Mouse (Mus musculus) thymus, adult 2 months (tissue): ENCODE measurements around the gene Asgr1. TPM values are rescaled to one million over a fixed set of nuclear protein-coding genes. Genes with fewer than 3 reads are reported as not detected.
"Not testable (repeated sequence)": the region's sequence is repeated elsewhere in the genome, so short reads cannot be mapped to it uniquely, and the experiment has no call there.

Experiments used
- DNase-seq: peaks from one replicate; pipeline ENCODE4 v3.0.0; 2021
- H3K27ac ChIP-seq: fragments of 200-500 bp; 2 replicates; pipeline ENCODE4 v1.5.1; 2012; ENCODE audit warnings: low read length, control low read depth; ENCODE audit not compliant: control insufficient read depth, insufficient read depth
- H3K27me3 ChIP-seq: fragments of 200-500 bp; 2 replicates; pipeline ENCODE4 v1.6.1; 2012; ENCODE audit warnings: mild to moderate bottlenecking, low read length, moderate library complexity, mixed read lengths; ENCODE audit not compliant: control insufficient read depth, insufficient read depth
- H3K36me3 ChIP-seq: fragments of 200-500 bp; 2 replicates; pipeline ENCODE4 v1.6.1; 2012; ENCODE audit warnings: mild to moderate bottlenecking, low read length, moderate library complexity; ENCODE audit not compliant: control insufficient read depth, insufficient read depth
- H3K4me1 ChIP-seq: fragments of 200-500 bp; replicated peaks from 2 replicates; pipeline ENCODE4 v1.6.1; 2012; ENCODE audit warnings: low read length; ENCODE audit not compliant: control insufficient read depth, insufficient read depth
- H3K4me3 ChIP-seq: fragments of 200-500 bp; 2 replicates; pipeline ENCODE4 v1.5.1; 2012; ENCODE audit warnings: mild to moderate bottlenecking, low read length, control low read depth, moderate library complexity; ENCODE audit not compliant: control insufficient read depth, insufficient read depth
- CTCF ChIP-seq: fragments of 200-500 bp; IDR thresholded peaks from 2 replicates; pipeline ENCODE4 v1.5.1; 2012; ENCODE audit warnings: mild to moderate bottlenecking, control low read depth, low read length, moderate library complexity, borderline replicate concordance; ENCODE audit not compliant: control insufficient read depth, poor library complexity, insufficient read depth; ENCODE audit errors: extremely low read depth
- POLR2A ChIP-seq: fragments of 200-500 bp; IDR thresholded peaks from 2 replicates; pipeline ENCODE4 v1.6.1; 2012; ENCODE audit warnings: mild to moderate bottlenecking, low read length, control low read depth, moderate library complexity; ENCODE audit not compliant: control insufficient read depth, poor library complexity, insufficient read depth; ENCODE audit errors: extremely low read depth
- WGBS: fragments of 180-500 bp; shearing (Covaris S2); methylation state at CpG from one replicate; pipeline ENCODE4 v1.1.7; 2018; 5-methylcytosine and 5-hydroxymethylcytosine counted together
- polyA plus RNA-seq: library from polyadenylated mRNA; depleted of rRNA; stranded (reverse); fragments of >200 nt; gene quantifications from 2 replicates; pipeline ENCODE4 v1.2.3, GENCODE M21; 2012

Asgr1 gene
- polyA plus RNA-seq, 1 experiment, result not detected

DNA sequence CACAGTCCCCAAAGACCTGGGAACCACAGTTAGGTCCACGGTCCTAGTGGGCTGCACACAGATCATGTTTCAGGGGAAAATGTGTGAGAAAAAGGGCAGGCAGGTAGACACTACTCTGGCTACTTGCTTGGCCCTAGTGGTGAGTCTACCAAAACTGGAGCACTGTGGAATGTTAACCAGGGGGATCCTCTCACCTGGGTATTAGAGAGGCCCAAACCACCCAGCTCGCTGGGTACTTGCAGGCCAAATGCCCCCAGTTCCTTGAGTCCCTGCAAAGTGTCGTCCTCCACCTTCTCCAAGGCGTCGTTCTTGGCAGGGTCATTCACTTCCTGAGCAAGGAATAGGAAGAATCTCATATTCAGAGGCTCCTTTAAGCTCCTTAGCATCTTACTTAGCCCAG lies 39.8 kb upstream of the Asgr1 start:
- H3K27ac ChIP-seq, result no peak overlapping the region
- H3K4me3 ChIP-seq, result no peak overlapping the region

DNA sequence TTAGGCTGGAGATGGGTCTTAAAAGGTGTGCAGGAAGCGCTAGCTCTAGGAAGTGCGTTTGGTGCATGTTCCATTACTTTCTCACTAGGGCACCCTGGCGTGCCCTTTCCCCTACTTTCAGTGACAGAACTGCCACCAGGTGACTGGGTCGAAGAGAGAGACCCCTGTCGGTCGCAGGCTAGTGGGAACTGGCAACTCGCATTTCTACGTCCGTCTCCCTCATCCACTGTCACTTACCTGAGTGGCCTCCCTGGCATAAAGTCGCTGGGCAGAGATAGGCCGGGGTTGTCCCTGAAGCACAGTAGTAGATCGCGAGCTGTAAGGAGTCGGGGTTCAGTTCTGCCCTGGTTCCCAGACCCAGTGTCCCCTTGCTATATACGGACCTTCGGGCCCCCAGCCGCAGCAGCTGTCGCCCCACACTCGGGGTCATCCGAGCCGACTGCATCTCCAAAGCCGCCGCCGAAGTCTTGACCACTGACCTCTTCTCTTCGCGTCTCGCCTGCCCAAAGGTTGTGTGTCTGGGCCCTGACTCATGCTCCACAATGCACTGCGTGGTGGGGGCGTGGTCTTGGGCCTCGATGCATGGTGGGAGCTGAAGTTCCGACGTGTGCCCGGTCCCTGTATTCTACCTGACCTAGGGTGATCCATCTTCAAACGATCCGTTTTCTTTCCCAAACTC lies 38.9 kb upstream of the Asgr1 start, which contains the start of gene Acadvl:
Gene Acadvl (minus strand): TSS at position 532 of the 679 bp plus-strand sequence.
- TF ChIP-seq POLR2A (0 out of 2 replicates have a peak, but pooled peaks have one; percentile 41), CTCF (peak; percentile 83)
- H3K27me3 ChIP-seq, result no peaks in the 10 kb centered on the region
- H3K36me3 ChIP-seq, result peaks cover 15% of the 10 kb centered on the region
- peaks cover 31% of the 10 kb centered on the region for H3K4me1 ChIP-seq
- peak within 1 kb of the TSS; percentile 96 for H3K4me3 ChIP-seq
- peak; percentile 88 for DNase-seq
- WGBS, result under 1% methylated on average over 35 of the region's 35 CpGs
- peak within 1 kb of the TSS; percentile 63 for H3K27ac ChIP-seq

More for the DNA sequence above, 39.8 kb upstream of the Asgr1 start:
- peaks cover 25% of the 10 kb centered on the region for H3K36me3 ChIP-seq
- H3K4me1 ChIP-seq, result peaks cover 22% of the 10 kb centered on the region
- no peak for DNase-seq
- 83% methylated on average over 5 of the region's 5 CpGs for WGBS
- TF ChIP-seq POLR2A, result no peak
- no peak for TF ChIP-seq CTCF
- H3K27me3 ChIP-seq, result no peaks in the 10 kb centered on the region

DNA sequence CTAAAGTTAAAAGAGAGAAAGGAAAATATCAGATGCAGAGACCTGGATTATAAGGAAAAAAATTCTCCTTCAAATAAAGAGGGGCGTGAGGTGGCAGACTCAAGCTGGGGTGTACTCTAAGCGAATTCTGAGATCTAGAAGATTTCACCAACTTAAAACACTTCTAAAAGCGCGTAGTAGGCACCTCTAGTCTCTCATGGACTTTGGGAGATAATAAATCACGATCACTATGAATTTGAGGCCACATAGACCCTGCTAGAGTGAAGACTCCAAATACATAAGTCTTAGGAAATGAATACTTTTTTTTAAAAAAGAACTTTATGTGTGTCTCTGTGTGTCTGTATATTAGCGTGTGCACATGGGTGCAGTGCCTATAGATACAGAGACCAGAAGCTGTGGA lies 38.2 kb upstream of the Asgr1 start:
- Histone ChIP-seq H3K27ac (no peak overlapping the region), H3K4me1 (peaks cover 37% of the 10 kb centered on the region), H3K4me3 (no peak overlapping the region), H3K36me3 (peaks cover 9% of the 10 kb centered on the region; the same call in 1 of the 2 replicates), H3K27me3 (no peaks in the 10 kb centered on the region)
- WGBS, result 80% methylated on average over 6 of the region's 6 CpGs
- TF ChIP-seq CTCF (no peak), POLR2A (no peak)
- DNase-seq, result no peak

DNA sequence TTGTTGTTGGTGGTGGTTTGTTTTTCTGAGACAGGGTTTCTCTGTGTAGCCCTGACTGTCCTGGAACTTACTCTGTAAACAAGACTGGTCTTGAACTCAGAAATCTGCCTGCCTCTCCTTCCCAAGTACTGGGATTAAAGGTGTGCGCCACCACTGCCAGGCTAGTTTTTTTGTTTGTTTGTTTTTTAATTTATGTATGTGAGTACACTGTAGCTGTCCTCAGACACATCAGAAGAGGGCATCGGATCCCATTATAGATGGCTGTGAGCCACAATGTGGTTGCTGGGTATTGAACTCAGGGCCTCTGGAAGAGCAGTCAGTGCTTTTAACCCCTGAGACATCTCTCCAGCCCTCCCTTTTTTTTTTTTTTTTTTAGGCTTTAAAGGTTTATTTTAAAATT lies 37.7 kb upstream of the Asgr1 start:
- not testable (repeated sequence) for H3K27me3 ChIP-seq, H3K27ac ChIP-seq, H3K4me3 ChIP-seq, DNase-seq, H3K36me3 ChIP-seq
- WGBS, result 90% methylated on average over 2 of the region's 2 CpGs
- H3K4me1 ChIP-seq, result peaks cover 41% of the 10 kb centered on the region

DNA sequence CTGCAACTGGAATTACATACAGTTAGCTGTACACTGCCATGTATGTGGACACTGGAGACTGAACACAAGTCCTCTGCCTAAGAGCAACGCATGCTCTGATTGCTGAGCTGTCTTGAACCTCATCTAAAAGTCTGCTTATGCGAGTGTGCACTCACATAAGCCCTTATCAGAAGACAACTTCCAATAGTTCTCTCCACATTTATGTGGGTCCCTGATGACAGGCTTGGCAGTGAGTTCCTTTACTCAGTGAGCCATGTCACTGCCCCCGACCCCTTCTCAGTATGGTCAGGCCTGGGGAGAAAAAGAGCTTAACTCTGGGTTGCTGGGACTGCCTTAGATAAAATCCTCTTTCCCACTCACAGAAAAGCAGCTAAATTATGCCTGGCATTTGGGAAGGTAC lies 37.2 kb upstream of the Asgr1 start, which contains the start of gene Dlg4:
Gene Dlg4 (plus strand): TSS at position 274 of the 400 bp plus-strand sequence.
- Histone ChIP-seq H3K36me3 (peaks cover 4% of the 10 kb centered on the region; the same call in 1 of the 2 replicates), H3K4me1 (peaks cover 46% of the 10 kb centered on the region), H3K27me3 (no peaks in the 10 kb centered on the region), H3K4me3 (no peak within 1 kb of the TSS), H3K27ac (peak within 1 kb of the TSS; percentile 49; the same call in 1 of the 2 replicates)
- WGBS, result 94% methylated on average over 3 of the region's 3 CpGs
- TF ChIP-seq CTCF, result no peak
- TF ChIP-seq POLR2A, result no peak
- no peak for DNase-seq

DNA sequence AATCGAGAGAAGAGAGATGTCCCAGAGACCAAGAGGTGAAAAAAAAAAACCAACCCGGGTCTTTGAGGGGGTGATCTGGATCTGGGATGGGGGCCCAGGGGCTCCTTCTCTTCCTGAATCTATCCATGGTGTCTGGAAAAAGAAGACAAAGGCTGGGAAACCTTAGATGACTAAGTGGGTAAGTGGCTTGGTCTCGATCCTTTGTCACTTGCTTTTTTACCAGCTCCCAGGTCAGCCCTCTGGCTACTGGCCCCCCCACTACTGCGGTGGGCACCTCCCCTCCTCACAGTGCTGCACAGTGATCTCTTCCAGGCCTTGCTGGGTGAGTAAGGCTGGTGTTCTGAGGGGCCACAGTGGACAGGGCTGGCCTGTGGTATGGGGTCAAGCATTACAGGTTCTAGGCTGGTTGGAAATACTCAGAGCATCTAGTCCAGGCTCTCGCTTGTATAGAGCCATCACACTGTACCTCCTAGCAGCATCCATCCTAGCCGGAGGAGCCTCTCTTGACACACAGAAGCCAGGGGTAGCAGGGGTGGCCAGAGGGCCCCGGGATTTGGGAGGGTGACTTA lies 36.6 kb upstream of the Asgr1 start:
- H3K36me3 ChIP-seq, result no peaks in the 10 kb centered on the region
- no peak for TF ChIP-seq POLR2A
- TF ChIP-seq CTCF, result no peak
- no peak for DNase-seq
- H3K27me3 ChIP-seq, result no peaks in the 10 kb centered on the region
- no peak overlapping the region for H3K4me3 ChIP-seq
- peaks cover 48% of the 10 kb centered on the region for H3K4me1 ChIP-seq
- WGBS, result 78% methylated on average over 7 of the region's 7 CpGs
- 0 out of 2 replicates have a peak overlapping the region, but pooled peaks have one; percentile 49 for H3K27ac ChIP-seq
